Mouse (Mus musculus) limb, embryonic 14.5 days (tissue): Measurements from ENCODE around the gene Fam114a2. TPM values are rescaled to one million over a fixed set of nuclear protein-coding genes. Genes with fewer than 3 reads are reported as not detected.

Experiments
- ATAC-seq: fragments of 200-750 bp; cut with Nextera tagmentation; 2 replicates; pipeline ENCODE4 v1.8.0; 2017; ENCODE audit warnings: low read depth, moderate number of reproducible peaks, moderate TSS enrichment; ENCODE audit not compliant: low FRiP score
- DNase-seq: peaks from one replicate; pipeline ENCODE4 v3.0.0-alpha.2; 2015; ENCODE audit warnings: low spot score
- H3K27ac ChIP-seq: fragments of 300-500 bp; sonication (generic); replicated peaks from 2 replicates; pipeline ENCODE4 v1.5.1; 2014; ENCODE audit warnings: low read depth, mild to moderate bottlenecking, low read length, moderate library complexity, mixed read lengths
- H3K27me3 ChIP-seq: fragments of 300-500 bp; sonication (generic); 2 replicates; pipeline ENCODE4 v1.6.1; 2014; ENCODE audit warnings: low read length, mixed read lengths; ENCODE audit not compliant: control insufficient read depth, insufficient read depth
- H3K36me3 ChIP-seq: fragments of 300-500 bp; sonication (generic); 2 replicates; pipeline ENCODE4 v1.6.1; 2014; ENCODE audit warnings: mild to moderate bottlenecking, low read length, moderate library complexity, mixed read lengths; ENCODE audit not compliant: control insufficient read depth, insufficient read depth
- H3K4me1 ChIP-seq: fragments of 300-500 bp; sonication (generic); 2 replicates; pipeline ENCODE4 v1.6.1; 2014; ENCODE audit warnings: antibody characterized with exemption, low read length, mixed read lengths; ENCODE audit not compliant: control insufficient read depth, insufficient read depth
- H3K4me2 ChIP-seq: fragments of 300-500 bp; sonication (generic); replicated peaks from 2 replicates; pipeline ENCODE4 v1.6.1; 2014; ENCODE audit warnings: low read depth, mild to moderate bottlenecking, low read length, moderate library complexity; ENCODE audit not compliant: severe bottlenecking
- H3K4me3 ChIP-seq: fragments of 300-500 bp; sonication (generic); replicated peaks from 2 replicates; pipeline ENCODE4 v1.5.1; 2014; ENCODE audit warnings: low read length
- H3K9ac ChIP-seq: fragments of 300-500 bp; sonication (generic); 2 replicates; pipeline ENCODE4 v1.6.1; 2014; ENCODE audit warnings: mild to moderate bottlenecking, low read depth, low read length, moderate library complexity; ENCODE audit not compliant: severe bottlenecking
- H3K9me3 ChIP-seq: fragments of 300-500 bp; sonication (generic); 2 replicates; pipeline ENCODE4 v1.6.1; 2016; ENCODE audit warnings: low read length; ENCODE audit not compliant: control insufficient read depth
- POLR2A ChIP-seq: fragments of 200-500 bp; IDR thresholded peaks from 2 replicates; pipeline ENCODE4 v1.8.0; 2012; ENCODE audit warnings: inconsistent platforms, mild to moderate bottlenecking, moderate library complexity, borderline replicate concordance; ENCODE audit not compliant: insufficient read depth, insufficient read length; ENCODE audit errors: extremely low read depth
- WGBS: fragments of 180-500 bp; shearing (Covaris S2); extraction: QIAGEN DNeasy Blood & Tissue Kit; methylation state at CpG from one replicate; pipeline ENCODE4 v1.1.7; 2014; 5-methylcytosine and 5-hydroxymethylcytosine counted together
- polyA plus RNA-seq, 2 experiments: library from polyadenylated mRNA; depleted of rRNA in 1 of 2; stranded (reverse) in 1 of 2; unstranded in 1 of 2; fragments of >200 nt; fragmentation: Nextera tagmentation in 1 of 2; extraction: Ambion mirVana in 1 of 2; gene quantifications; 2 replicates each; pipeline versions ENCODE4 v1.2.1 to v1.2.3; 2012 to 2014

The Fam114a2 gene
- polyA plus RNA-seq, 2 experiments = 50.7 to 57.3 TPM

DNA sequence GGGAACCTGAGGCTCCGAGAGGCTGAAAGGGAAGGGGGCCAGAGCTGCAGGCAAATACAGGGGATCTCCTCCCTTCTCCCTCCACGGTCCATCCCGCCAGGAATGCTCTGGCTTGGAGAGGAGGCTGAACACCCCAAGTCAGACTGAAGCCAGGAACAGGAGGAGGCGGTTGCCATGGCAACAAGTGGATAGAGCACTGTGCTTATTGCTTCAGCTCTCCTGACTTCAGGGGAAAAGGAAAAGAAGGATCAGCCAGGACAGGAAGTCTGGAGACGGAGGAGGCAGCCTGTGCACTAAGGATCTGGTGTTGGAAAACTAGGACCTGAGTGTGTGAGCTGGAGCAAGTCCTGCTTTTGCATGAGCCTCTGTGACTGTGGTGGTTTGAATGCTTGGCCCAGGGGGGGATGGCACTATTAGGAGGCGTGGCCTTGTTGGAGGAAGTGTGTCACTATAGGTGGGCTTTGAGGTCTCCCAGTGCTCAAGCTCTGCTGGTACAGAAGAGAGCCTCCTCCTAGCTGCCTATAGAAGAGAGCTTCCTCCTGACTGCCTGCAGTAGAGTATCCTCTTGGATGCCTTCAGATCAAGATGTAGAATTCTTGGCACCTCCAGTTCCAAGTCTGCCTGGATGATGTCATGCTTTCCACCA, 44.0 kb downstream of the Fam114a2 start:
- Histone ChIP-seq H3K27me3 (no peaks in the 10 kb centered on the region), H3K9ac (no peak overlapping the region), H3K9me3 (no peaks in the 10 kb centered on the region), H3K4me2 (no peak overlapping the region), H3K27ac (no peak overlapping the region), H3K4me3 (no peak overlapping the region), H3K4me1 (0 out of 2 replicates have a peak, but pooled peaks cover 2% of the 10 kb centered on the region), H3K36me3 (no peaks in the 10 kb centered on the region)
- WGBS = 69% methylated on average over 6 of the region's 6 CpGs
- DNase-seq (peak; percentile 36), ATAC-seq (no peak)
- no peak for TF ChIP-seq POLR2A

DNA sequence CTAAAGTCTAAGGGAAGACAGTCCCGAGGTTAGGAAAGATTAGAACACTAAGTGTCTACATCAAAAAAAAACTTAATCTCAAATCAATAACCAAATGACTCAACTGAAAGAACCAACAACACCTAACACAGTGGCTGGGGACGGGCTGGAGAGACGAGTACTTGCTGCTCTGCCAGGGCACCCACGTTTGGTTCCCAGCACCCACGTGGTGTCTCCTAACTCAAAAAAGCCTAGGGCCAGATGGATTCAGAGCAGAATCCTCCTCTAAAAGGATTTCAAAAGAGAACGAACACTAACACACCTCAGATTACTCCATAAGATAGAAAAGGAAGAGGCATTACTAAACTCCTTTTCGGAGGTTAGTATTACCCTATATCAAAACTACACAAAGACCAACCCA, 47.4 kb downstream of the Fam114a2 start:
- no peak for ATAC-seq
- no peaks in the 10 kb centered on the region for H3K36me3 ChIP-seq
- no peaks in the 10 kb centered on the region for H3K27me3 ChIP-seq
- H3K9ac ChIP-seq = no peak overlapping the region
- H3K4me2 ChIP-seq = no peak overlapping the region
- no peak overlapping the region for H3K27ac ChIP-seq
- no peak overlapping the region for H3K4me3 ChIP-seq
- no peaks in the 10 kb centered on the region for H3K9me3 ChIP-seq
- no peak for DNase-seq
- no peak for TF ChIP-seq POLR2A
- 0 out of 2 replicates have a peak, but pooled peaks cover 2% of the 10 kb centered on the region for H3K4me1 ChIP-seq
- 89% methylated on average over 7 of the region's 7 CpGs for WGBS

DNA sequence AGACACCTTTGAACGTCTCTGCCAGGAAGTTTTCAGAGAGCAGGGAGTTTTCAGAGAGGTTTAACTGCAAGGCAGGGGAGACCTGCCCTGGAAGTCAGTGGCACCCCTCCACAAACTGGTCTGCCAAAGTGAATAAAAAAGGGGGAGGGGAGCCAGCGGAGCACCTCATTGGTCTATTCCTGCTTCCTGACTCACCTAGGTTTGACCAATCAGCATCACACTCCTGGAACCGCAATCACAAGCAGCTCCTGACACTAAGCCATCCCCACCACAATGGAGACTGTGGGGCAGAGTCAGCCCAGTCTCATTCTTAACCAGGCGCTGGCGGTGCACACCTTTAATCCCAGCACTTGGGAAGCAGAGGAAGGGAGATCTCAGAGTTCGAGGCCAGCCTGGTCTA, 48.4 kb downstream of the Fam114a2 start:
- no peak for ATAC-seq
- Histone ChIP-seq H3K4me3 (no peak overlapping the region), H3K4me2 (no peak overlapping the region), H3K9me3 (no peaks in the 10 kb centered on the region), H3K4me1 (0 out of 2 replicates have a peak, but pooled peaks cover 2% of the 10 kb centered on the region), H3K27me3 (no peaks in the 10 kb centered on the region), H3K36me3 (no peaks in the 10 kb centered on the region), H3K27ac (no peak overlapping the region), H3K9ac (no peak overlapping the region)
- DNase-seq = no peak
- WGBS = 52% methylated on average over 6 of the region's 6 CpGs
- no peak for TF ChIP-seq POLR2A

DNA sequence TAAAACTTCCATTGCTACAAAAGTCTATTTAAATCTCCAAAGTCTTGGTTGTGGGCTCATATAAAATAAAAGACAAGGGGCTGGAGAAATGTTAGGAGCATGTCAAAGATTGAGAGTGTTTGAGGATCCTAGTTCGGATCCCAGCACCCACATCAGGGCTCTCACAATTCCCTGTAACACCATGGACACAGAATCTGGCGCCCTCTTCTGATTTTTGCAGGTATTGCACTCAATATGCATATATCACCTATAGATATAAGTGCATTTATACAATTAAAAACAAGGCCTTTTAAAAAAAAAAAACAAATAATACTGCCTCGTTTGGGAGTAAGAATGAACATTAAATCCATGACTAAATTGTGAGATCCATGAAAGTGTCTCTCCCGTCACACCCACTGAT, 49.7 kb downstream of the Fam114a2 start:
- no peaks in the 10 kb centered on the region for H3K27me3 ChIP-seq
- 73% methylated on average over 4 of the region's 4 CpGs for WGBS
- TF ChIP-seq POLR2A = no peak
- ATAC-seq (no peak), DNase-seq (no peak)
- H3K4me2 ChIP-seq = no peak overlapping the region
- no peaks in the 10 kb centered on the region for H3K9me3 ChIP-seq
- no peaks in the 10 kb centered on the region for H3K36me3 ChIP-seq
- H3K4me3 ChIP-seq = no peak overlapping the region
- H3K4me1 ChIP-seq = 0 out of 2 replicates have a peak, but pooled peaks cover 2% of the 10 kb centered on the region
- no peak overlapping the region for H3K9ac ChIP-seq
- H3K27ac ChIP-seq = no peak overlapping the region

DNA sequence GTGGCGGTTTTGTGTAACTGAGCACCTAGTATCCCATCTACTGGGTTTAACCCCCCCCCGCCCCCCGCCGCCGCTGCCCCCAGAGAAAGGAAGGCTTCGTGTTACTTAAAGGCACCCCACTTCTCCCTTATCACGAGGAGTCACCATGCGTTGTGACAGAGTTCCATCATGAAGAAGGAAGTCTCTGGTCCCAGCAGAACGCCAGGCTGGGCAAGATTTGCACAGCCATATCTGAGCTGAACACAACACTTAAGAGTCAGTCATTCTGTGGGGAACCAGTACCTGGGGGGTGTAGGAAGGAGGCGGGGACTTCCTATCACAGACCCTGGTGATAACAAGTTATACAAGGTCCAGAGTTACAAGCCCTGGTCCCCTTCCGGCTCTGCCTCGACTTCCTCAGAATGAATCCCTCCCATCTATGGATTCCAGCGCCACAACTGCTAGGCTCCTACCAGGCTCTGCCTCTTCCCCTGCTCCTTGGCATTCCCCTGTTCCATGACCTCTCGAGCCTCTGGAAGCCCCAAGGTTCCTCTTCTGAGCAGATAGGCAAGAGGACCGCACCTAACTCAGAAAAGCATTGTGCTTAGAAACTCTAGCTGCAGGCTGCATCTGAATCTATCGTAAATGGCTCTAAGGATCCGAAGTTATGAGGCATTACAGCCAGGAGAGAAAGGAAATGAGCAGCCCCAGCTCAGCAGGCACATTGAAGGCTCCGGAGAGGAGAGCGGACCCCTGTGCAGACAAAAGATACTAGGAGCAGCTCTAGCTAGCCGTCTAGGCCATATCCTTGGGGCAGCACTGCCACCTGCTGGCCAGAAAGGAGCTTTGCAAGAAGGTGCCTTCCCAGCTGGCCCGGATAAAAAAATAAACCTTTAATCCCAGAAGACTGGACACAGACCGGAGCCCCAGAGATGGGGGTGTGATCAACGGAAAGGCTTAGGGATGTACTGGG, 51.0 kb downstream of the Fam114a2 start:
- no peak overlapping the region; the same call in 1 of the 2 replicates for H3K4me2 ChIP-seq
- DNase-seq = peak; percentile 72
- ATAC-seq = peak; percentile 65; the same call in 1 of the 2 replicates

More for the DNA sequence above, 51.0 kb downstream of the Fam114a2 start:
- no peak for TF ChIP-seq POLR2A
- Histone ChIP-seq H3K27ac (no peak overlapping the region), H3K36me3 (no peaks in the 10 kb centered on the region), H3K9me3 (no peaks in the 10 kb centered on the region), H3K4me3 (no peak overlapping the region), H3K4me1 (0 out of 2 replicates have a peak, but pooled peaks cover 2% of the 10 kb centered on the region), H3K9ac (no peak overlapping the region), H3K27me3 (no peaks in the 10 kb centered on the region)
- WGBS = 60% methylated on average over 23 of the region's 23 CpGs
